Mouse (Mus musculus): ENCODE results near the gene Rras2.

The Rras2 gene

DNA sequence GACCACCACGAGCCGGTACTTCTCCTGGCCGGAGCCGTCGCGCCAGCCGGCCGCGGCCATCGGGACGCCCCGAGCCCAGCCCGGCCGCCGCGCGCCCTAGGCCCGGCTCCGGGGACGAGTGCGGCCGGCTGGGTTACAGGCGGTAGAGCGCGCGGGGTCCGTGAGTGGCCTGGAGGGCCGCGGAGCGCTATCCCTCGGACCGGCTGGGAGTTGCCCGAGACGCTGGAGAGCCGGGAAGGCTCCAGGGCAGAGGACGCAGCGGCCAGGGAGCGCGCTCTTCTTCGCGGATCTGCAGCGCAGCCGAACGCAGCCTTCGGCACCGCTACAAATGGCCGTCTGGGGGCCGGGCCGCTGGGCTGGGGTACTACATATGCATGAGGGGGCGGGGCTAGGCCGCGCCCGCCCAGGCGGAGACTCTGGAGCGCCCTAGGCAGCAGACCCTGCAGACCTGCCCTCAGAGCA lies at the start of gene Rras2:
Rras2 (minus strand) TSS at position 338 of the 462 bp plus-strand sequence.
- peak; percentile 94 for DNase-seq

DNA sequence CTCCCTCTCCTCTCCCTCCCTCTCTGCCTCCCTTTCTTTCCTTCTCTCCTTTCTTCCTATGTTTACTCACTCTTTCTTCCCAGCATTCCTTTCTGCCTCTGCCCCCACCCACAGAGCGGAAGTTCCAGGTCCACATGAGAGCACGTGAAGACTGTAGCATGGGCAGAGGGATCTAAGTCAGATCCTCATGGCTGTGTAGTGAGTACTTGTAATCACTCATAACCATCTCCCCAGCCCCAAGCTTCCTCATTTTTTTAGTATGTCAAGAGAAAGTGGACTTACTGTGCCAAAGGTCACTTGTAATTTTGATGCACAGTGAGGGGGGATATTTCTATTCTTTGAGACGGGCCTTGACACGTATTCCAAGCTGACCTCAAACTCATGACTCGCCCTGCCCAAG lies 45.4 kb upstream of the Rras2 start:
- no peak for DNase-seq

DNA sequence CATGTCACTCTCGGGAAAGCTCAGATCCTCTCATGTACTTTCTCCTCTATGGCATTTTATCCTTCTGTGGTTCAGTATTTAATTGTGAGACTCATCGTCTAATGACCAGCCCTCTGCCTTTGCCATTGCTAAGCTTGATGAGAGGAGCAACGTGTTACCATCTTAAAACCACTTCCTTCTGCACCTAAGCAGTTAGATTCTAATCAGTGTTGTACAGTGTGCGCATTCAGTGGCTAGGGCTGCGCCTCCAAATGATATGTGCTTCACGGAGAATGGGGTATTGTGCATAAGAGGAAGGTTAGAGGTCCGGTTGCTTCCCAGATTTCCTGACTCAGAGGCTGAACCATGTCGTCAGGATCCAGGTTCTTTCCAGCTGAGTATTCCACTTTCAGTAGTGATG lies 43.5 kb upstream of the Rras2 start:
- no peak for DNase-seq

DNA sequence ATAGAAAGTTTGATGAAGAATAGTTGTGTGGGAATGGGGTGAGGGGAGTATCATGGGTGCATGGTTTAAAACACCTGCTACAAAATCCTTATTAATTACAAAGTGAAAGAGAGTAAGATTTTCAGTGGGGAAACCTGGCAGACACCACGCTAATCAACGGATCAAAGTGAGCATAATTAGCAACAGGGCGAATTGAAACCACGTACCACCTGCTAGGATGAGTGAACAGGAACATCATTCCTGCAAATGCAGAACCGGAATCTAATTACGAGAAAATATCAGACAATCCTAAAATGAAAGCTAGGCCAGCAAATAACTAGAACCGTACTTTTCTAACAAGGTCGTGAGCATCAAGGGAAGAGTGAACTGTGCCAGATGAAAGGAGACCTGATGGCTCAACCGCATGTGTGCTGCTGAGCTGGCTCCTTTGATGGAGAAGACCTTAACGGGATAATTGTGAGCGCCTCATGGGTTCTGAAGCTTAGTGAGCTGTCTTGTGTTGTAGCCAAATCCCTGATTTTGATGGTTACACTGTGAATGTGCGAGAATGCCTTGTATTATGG lies 40.2 kb upstream of the Rras2 start:
- DNase-seq: no peak

DNA sequence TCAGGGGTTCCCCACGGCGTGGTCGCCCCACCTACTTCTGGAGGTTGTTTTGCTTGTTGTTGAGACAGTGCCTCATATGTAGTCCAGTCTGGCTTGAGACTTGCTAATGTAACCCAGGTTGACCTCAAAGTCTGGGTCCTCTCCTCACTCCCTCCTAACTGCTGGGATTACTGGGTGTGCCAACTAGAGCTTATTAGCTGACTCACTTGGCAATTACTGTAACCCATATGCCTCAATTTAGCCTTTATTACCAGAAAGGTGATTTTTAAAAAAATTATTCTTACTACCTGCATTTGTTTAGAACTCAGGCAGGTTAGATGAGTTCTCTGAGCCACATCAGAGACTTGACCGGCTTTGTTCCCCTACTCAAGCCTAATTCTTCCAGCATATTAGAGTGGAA lies 38.8 kb upstream of the Rras2 start:
- no peak for DNase-seq

DNA sequence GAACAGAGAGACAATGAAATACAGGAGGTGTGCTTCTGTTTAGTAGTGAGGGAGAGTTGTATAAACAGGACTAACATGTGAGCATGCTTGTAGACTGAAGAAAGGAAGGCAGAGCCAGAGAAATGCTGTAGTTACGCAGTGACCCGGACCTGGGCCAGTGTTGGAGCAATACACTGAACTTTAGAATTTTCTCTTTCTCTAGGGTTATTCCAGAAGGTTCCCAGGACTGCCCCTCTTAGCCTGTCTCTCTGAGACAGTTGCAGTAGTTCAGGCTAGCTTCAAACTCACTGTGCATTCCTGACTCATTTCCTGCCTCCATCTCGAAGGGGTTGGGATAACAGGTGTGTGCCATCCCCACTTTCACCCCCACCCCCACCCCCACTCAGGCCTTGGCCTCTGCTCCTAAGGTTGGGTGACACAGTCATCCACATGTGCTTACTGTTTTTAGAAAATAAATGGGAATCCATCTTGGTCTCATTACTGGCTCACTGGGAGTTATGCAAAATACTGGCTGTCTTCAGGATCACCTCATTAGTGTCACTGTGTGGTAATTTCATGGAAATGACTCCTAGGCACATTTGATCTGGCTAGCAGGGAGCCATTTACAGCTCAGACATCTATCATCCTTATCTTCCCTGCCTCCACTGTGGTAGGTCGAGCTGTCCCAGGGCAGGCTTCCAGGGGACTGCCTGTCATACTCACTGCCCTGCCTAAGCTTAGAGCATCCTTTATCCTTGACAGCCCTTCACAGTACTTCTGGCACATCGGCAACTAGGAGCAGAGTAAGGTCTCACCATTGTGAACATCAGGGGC lies 37.7 kb upstream of the Rras2 start:
- no peak for DNase-seq

DNA sequence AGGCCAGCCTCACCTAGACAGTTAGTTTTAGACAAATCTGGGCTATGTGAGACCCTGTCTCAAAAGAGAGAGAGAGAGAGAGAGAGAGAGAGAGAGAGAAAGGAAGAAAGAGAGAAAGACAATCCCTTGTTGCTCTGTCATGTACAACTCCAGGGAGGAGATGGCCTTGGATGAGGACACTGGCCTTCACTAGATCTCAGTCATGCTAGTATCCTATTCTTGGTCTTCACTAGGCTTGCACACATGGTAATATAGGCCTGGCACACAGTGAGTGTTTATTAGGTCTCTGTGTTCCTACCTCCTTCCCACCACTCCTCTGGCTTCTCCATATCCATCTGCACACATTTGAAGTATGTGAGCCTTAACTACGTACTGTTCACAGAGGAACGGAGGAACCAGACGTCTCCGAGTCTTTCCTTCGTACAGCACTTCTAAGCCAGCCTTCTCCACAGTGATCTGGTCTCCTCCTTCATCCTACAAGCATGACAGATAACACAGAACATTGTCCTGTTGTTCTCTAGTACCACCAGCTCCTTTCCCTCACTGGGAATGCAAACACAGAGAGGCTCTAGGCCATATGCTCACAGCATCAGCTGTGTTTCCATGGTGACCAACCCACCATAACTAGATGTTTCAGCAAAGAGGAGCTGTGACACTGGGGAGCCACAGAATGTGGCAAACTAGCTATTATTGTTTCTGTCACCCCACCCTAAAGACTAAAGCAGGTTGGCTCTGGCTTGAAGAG lies 33.6 kb upstream of the Rras2 start:
- DNase-seq: no peak

DNA sequence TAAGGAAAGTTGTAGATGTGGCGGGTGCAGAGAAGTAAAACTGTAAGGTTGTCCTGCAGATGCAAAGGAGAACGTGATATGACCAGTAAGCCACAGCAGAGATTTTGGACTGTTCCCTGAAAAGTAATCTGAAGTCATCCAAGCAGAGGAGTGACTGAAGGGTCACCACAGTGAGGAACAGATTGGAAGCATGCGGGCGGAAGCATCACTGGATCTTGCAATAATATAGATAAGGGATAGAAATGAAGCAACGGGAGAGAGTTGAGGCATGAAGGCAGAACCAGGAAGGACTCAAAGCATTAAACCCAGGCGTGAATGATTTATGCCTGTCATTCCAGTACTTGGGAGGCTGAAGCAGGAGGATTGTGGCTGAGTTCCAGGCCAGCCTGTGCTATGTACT lies 32.0 kb upstream of the Rras2 start:
- DNase-seq: peak; percentile 24

DNA sequence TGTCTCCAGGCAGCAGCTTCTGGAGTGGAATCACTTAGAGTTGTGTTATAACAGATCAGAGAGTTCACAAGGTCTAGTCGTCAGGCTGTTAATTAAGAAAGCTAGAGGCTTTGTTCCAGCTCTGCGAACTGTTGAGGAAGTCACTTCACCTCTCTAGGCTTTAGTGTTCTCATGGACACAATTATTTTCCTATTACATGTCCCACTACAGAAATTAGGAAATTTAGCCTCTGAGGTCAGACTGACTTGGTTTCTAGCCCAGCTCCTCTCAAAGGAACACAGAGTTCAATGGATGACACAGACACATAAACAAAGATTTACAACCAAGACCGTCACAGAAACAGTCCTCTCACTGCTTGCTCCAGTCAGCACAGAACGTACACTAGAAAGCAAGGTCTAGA lies 31.6 kb upstream of the Rras2 start:
- DNase-seq: peak; percentile 74

DNA sequence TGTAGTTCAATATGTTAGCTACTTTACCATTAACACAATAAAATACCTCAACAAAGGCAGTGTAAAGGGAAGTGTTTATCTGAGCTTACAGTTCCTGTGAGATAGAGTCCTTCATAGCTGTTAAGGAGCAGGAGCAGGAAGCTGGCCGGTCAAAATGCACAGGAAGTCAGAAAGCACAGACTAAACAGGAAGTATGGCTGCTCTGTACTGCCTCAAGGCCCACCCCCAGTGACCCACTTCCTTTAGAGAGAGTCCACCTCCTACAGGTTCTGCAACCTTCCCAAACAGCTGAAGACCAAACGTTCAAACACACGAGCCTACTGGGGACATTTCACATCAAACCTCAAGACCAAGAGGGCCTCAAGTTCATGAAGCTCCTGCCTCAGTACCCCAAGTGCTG lies 28.3 kb upstream of the Rras2 start:
- DNase-seq: no peak

DNA sequence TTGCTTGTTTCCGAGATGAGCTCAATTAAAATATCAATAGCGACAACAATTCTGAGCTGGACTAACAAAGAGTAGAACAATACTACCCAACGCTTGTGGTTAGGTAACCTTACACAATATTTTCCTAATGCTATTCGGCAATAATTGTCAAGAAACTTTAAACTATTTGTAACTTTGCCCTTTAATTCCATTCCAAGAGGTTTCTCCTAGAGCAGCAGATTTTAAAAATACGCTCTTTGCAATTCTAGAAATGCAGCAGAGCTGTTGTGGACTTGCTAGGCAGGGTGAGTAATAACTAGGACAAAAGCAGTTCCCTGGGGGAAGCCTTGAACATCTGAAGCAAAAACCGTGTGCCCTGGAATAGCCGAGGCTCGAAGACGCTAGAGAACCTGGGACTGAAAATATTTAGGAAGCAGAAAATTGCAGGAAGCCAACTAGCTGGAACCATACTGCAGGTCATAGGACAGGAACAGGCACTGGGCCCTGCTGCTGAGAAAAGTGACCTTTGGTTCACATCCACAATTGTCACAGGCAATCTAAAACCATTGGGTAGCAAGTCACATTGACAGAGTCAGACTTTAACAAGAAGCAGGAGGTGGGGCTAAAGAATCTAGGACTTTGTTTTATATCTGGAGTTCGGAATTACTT lies 24.7 kb upstream of the Rras2 start:
- peak; percentile 52 for DNase-seq

DNA sequence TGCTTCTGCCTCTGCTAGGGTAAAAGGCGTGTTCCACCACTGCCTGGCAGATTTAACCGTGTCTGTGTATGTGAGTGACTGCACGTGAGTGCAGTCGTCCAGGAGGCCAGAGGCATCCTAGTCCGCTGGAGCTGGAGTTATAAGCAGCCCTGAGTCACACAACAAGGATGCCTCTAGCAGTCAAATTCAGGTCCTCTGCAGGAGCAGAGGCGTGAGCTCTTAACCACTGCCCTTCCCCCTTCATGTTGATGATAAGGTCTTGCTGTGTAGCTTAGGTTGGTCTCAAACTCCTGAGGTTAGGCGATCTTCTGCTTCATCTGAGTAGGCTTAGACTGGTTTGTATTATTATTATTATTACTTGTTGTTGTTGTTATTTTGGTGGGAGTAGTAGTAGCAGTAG lies 22.4 kb upstream of the Rras2 start:
- DNase-seq: no peak

DNA sequence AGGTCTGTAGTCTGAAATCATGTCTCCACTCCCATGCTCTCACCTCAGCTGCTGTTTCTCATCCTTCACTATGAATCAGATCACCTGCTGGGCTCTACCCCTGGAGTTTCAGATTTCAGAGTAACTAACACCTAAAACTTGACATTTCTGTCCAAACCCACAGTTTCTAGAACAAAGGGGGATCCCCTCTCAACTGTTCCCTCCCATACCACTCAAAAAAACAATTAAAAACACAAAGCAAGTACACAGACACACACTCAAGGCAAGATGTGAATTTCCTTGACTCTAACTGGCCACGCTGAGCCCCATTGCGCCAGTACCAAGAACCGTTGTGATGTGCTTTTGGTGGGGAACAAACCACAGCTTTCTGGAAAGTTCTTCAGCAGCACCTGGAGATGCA lies 21.8 kb upstream of the Rras2 start:
- no peak for DNase-seq

DNA sequence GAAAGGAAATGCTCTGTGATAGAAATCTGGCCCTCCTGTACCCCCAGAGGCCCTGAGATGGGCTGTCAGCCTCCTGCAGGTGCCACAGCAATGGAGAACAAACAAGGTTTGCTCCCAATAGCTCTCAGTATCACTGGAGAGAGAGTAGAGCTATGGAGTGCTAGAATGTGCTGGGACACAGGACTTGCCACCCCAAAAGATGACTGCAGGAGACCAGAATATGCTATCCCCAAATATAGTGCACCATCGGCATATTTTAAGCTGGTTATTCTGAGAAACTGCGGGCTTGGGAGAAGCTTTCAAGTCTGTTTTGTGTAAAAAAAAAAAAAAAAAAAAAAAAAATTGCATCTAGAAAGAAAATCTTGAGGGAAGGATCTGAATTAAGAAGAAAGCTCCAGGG lies 20.7 kb upstream of the Rras2 start:
- no peak for DNase-seq

DNA sequence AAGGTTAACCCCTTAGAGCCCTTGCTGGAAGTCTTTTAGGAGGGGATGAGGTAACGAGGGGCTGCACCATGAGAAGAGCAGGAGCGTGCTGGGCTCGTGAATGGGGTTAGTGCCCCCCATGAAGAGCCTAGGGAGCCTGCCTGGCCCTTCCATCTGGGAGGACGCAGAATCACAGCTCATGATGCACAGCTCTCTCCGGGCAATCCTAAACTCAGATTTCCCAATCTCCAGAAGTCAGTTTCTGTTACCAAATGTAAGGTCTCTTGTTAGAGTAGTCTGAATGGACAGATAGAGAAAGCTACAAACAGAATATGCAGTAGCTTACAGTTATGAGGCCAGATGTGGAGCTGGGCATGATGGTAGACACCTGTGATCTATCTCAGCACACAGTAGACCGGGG lies 17.6 kb upstream of the Rras2 start:
- DNase-seq: no peak

DNA sequence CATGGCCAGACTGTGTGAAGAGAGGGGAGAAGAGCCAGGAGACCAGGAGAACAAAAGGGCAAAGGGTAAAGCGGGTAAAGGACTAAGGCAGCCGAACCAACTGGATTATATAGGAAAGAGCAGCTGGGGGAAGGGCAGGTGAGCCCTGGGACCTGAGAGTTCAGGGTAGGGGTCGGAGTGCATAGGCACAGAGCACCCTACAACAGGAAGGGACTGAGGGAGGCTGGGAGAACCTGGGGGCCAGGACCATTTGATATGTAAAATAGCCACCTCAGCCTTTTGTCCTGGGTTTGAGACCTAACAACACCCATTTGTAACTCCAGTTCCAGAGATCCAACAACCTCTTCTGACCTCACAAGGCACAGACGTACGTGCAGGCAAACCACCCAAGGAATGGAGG lies 16.4 kb upstream of the Rras2 start:
- no peak for DNase-seq

DNA sequence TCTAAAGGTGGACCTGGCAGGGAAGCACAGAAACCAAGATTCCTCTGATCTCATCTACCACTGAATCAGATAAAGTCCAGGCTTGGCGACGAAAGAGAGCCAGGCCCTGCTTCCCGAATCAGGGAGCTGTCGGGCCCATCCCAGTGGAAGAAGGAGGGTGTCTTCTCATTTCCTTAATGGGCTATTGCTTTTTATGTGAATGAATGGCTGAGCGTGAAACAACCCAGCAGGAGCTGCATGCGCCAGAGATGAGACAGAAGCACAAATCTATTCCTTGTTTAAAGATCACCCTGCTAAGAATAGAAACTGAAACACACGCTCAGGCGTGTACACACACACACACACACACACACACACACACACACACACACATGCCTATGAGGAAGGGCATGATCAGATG lies 14.7 kb upstream of the Rras2 start:
- no peak for DNase-seq

DNA sequence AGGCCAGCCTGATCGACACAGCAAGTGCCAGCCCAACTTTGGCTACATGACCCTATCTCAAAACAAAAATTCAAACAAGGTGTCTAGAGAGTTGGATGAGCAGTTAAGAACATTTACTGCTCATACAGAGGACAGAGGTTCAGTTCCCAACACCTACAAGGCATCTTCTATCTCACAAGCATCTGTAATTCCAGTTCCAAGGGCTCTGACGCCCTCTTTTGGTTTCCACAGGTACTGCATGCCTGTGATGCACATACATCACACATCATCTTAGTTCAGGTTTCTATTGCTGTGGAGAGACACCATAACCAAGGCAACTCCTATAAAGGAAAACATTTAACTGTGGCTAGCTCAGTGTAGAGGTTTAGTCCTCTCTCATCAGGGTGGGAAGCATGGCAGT lies 11.7 kb upstream of the Rras2 start:
- no peak for DNase-seq

DNA sequence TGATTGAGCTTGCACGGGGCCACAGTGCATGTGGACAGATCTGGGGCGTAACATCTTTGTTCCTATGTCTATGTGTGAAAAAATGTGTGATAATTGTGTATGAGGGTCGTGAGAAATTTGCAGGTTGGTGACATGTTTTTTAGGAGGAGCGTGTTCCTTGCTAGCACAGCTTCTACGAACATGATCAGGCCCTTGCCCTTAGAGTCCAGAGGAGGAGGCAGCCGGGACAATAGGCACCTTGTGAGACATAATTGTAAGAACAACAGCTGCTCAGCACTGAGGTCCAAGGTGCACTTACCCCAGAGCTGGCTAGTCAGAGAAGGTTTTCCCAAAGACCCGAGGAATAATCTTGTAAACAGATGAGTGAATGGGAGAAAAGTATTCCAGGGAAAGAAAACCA lies 599 bp upstream of the Rras2 start:
- peak; percentile 44 for DNase-seq

DNA sequence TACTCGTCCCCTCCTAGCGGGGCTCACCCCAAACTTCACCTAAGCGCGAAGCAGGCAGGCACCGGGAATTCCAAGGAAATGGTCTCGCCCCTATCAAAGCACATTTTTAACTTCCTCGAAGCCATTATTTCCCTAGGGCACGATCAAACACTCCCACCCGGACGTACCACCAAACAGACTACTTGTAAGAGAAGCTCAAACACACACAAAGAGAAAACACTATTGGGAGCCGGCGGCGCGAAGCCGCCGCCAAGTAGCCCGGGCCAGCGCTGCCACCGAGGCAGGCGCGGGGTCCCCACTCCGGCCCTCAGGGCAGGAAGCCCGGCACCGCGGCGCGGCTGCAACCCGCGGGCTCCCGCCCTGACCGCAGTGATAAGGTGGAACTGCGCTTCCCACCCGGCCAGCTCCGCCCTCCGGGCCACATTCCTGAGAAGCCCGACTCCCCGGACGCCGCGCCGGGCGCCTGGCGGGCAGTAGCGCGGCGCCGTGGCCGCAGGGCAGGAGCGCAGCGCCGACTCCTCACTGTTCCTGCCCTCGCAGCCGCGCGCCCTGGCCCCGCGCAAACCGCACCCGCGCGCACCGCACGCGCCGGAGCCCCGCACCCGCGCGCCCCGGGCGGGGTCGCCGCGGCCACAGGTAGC lies 750 bp downstream of the Rras2 start:
- peak; percentile 86 for DNase-seq

DNA sequence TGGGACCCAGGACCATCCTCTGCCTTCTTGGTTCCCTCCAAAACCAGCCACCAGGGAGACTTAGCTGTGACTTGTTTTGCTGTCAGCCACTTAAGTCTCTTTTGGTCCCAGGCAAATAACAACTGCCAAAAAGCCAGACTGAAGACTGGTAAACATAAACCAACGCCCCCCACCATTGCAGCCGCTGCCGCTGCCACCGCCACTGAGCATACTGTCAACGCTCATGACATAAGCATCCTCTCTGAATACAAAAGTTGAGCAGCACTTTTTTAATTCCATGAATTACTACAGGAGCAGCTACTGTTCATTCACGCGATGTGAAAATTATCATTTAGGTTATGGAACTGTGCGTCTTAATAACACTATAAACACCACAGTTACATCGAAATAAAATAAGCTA lies 1.6 kb downstream of the Rras2 start:
- DNase-seq: no peak

DNA sequence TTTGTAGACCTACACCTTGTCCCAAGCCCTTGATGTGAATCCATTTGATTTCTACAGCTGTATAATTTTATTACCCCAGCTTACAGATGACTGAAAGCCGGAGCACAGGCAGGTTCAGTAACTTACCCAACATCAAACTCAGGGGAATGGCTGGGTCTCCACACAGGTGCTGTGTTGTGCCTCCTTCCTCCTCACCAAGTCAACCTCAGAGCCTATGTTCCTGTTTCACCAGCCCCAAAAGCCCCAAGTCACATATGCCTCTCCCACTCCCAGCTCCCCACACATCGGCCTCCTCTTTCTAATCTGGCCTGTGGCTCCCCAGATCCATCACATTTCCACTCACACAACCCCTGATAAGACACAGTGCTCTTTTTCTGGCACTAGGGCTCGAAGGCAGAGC lies 2.6 kb downstream of the Rras2 start:
- no peak for DNase-seq

DNA sequence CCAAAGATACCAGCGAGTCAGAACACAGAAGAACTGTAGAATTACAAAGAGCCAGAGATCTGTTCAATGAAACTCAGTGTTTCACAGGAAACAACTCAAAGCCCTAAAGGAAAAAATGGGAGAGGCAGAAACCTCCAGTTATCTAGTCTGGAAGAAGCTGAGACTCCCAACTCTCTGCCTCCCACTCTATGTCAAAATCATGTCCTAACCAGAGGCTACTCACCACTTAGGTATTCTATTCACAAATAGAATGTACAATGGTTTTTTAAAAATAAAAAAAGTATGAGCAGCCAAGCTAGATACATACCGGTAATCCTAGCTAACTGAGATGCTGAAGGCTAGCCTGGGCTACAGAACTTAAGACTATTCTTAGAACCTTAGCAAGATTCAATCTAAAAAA lies 3.3 kb downstream of the Rras2 start:
- DNase-seq: no peak
